Comparison of ENCODE assay signal across 21 mouse cellular contexts in the genomic region with DNA sequence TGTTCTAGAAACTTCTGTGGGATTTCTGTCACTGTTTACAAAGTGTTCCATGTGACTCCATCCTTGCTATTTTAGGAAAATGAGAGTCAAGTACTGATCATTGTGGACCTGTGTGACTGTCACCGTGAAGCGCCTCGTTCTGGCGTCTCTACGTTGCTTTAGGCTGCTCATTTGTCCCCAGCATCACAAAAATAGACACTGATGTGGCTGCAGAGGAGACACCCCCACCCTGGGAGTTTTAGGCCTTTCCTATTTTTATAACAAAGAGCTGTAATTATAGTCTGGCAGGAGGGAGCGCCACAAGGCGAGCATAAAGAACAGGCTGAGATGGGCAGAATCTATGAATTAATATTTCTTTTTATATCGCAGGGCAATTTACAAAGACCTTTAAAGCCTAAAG.
DNase-seq lines count a peak whose midpoint lies in the region; ATAC-seq and TF ChIP-seq lines count a peak whose summit lies in the region.
"Had no signal": no experiment of that assay in that cellular context is flagged by ENCODE, and none has a peak within 500 bp of the region (broad histone marks: within the 10 kb centered on the region; RNA-seq: fewer than 3 reads in every experiment).

No protein-coding gene starts in this region.

- no peak for DNase-seq in gastrocnemius, adult 2 months
- DNase-seq in gastrocnemius, postnatal 4 days (ENCODE audit: low spot score in 2 of 2), result no peak
- peak; percentile 70 for DNase-seq in right cerebral cortex, adult 18-20 months
- DNase-seq in right cerebral cortex, postnatal 14 days, result no peak
- no peak for DNase-seq in ovary, postnatal 36 days (ENCODE audit: low spot score)
- DNase-seq: adrenal gland, postnatal 14 days; cerebellum, postnatal 25 days; gastrocnemius, postnatal 25 days; kidney, adult 11 months; kidney, postnatal 10 days; lung, postnatal 10 days; spleen, adult 18-20 months; thymus, postnatal 14 days had no signal

- H3K4me1 ChIP-seq in heart, embryonic 14.5 days (ENCODE audit: control insufficient read depth in 2 of 2, insufficient read depth in 2 of 2, low read length in 2 of 2), result peaks cover 10 to 22% of the 10 kb centered on the region in 2 experiments
- peaks cover 65% of the 10 kb centered on the region for H3K4me1 ChIP-seq in olfactory bulb, adult 2 months (ENCODE audit: control insufficient read depth, insufficient read depth, low read length)
- H3K4me1 ChIP-seq in hindbrain, embryonic 12.5 days, result no peaks in the 10 kb centered on the region
- H3K4me1 ChIP-seq: megakaryocyte, embryonic 14.5 days; stomach, embryonic 15.5 days had no signal

- peak overlapping the region; percentile 1; the same call in 1 of the 2 replicates for H3K27ac ChIP-seq in gastrocnemius, adult 2 months
- H3K27ac ChIP-seq in heart, embryonic 14.5 days (replicated peaks in 1 of 2; ENCODE audit: control insufficient read depth in 1 of 2, insufficient read depth in 1 of 2, low read depth in 2 of 2, low read length in 2 of 2), result peak overlapping the region; percentile 84 to 88
- H3K27ac ChIP-seq in olfactory bulb, adult 2 months (ENCODE audit: insufficient read depth, low read depth, low read length), result peak overlapping the region; percentile 16
- H3K27ac ChIP-seq in hindbrain, embryonic 12.5 days, result no peak overlapping the region
- H3K27ac ChIP-seq: hindbrain, embryonic 14.5 days; liver, embryonic 14.5 days; stomach, embryonic 15.5 days had no signal

- WGBS in heart, embryonic 14.5 days, result 48% methylated on average over 8 of the region's 8 CpGs
- 16% methylated on average over 8 of the region's 8 CpGs for WGBS in olfactory bulb, adult 2 months
- 89% methylated on average over 8 of the region's 8 CpGs for WGBS in hindbrain, embryonic 12.5 days

- peaks cover 88% of the 10 kb centered on the region for H3K36me3 ChIP-seq in heart, embryonic 14.5 days (ENCODE audit: control insufficient read depth, insufficient read depth, low read length)
- peaks cover 74% of the 10 kb centered on the region for H3K36me3 ChIP-seq in hindbrain, embryonic 12.5 days

- TF ChIP-seq CTCF in gastrocnemius, adult 2 months (IDR thresholded peaks at IDR 0.05), result no peak
- no peak for TF ChIP-seq CTCF in olfactory bulb, adult 2 months (IDR thresholded peaks at IDR 0.05; ENCODE audit: insufficient read depth, low read depth, low read length)

- H3K4me2 ChIP-seq in heart, embryonic 14.5 days (ENCODE audit: low read length), result peak overlapping the region; percentile 18; the same call in 1 of the 2 replicates
- H3K4me2 ChIP-seq in hindbrain, embryonic 12.5 days (replicated peaks), result no peak overlapping the region
- H3K4me2 ChIP-seq: hindbrain, embryonic 14.5 days; stomach, embryonic 15.5 days had no signal

- intact Hi-C loops in gastrocnemius, adult 2 months (cut with DNase I), result no loop called here

- H3K9me3 ChIP-seq in heart, embryonic 14.5 days (ENCODE audit: control insufficient read depth, low read length), result no peaks in the 10 kb centered on the region
- H3K9me3 ChIP-seq in hindbrain, embryonic 12.5 days (replicated peaks), result no peaks in the 10 kb centered on the region
- H3K9me3 ChIP-seq: megakaryocyte, embryonic 14.5 days; stomach, embryonic 15.5 days had no signal

- TF ChIP-seq POLR2A in olfactory bulb, adult 2 months (IDR thresholded peaks at IDR 0.05; ENCODE audit: insufficient read depth, low read depth, low read length), result no peak

- H3K9ac ChIP-seq in heart, embryonic 14.5 days (ENCODE audit: low read length), result peak overlapping the region; percentile 25; the same call in 1 of the 2 replicates
- H3K9ac ChIP-seq in hindbrain, embryonic 12.5 days, result no peak overlapping the region
- H3K9ac ChIP-seq: hindbrain, embryonic 14.5 days; liver, embryonic 14.5 days; stomach, embryonic 15.5 days had no signal

- H3K27me3 ChIP-seq in heart, embryonic 14.5 days (ENCODE audit: control insufficient read depth, insufficient read depth, low read length), result no peaks in the 10 kb centered on the region
- H3K27me3 ChIP-seq in hindbrain, embryonic 12.5 days, result no peaks in the 10 kb centered on the region
- H3K27me3 ChIP-seq: stomach, embryonic 15.5 days had no signal

- ATAC-seq in heart, embryonic 14.5 days (ENCODE audit: insufficient number of reproducible peaks, insufficient read depth, low FRiP score, low read depth), result peak; percentile 60; the same call in 1 of the 2 replicates
- ATAC-seq in hindbrain, embryonic 12.5 days (ENCODE audit: low FRiP score), result no peak
- ATAC-seq: midbrain, embryonic 16.5 days had no signal

- H3K4me3 ChIP-seq in gastrocnemius, adult 2 months, result no peak overlapping the region
- no peak overlapping the region for H3K4me3 ChIP-seq in heart, embryonic 14.5 days (ENCODE audit: control insufficient read depth in 1 of 2, insufficient read depth in 1 of 2, low read depth in 1 of 2, low read length in 2 of 2)
- H3K4me3 ChIP-seq in olfactory bulb, adult 2 months (ENCODE audit: insufficient read depth, low read depth, low read length), result no peak overlapping the region
- H3K4me3 ChIP-seq in hindbrain, embryonic 12.5 days, result no peak overlapping the region
- H3K4me3 ChIP-seq: stomach, embryonic 15.5 days had no signal
